Mouse (Mus musculus) bone marrow, adult 2 months (tissue): ENCODE measurements at regions not wholly inside any gene's neighbourhood (a gene's known extent, or its start where the extent isn't known, plus 50 kb on each side); places are given as distances from the start of the nearest gene placed in this dataset.

Experiments
- CTCF ChIP-seq: fragments of 200-500 bp; IDR thresholded peaks from 2 replicates; pipeline ENCODE4 v1.5.1; 2011; ENCODE audit warnings: low read length, control low read depth; ENCODE audit not compliant: control insufficient read depth, insufficient read depth
- POLR2A ChIP-seq: fragments of 200-500 bp; IDR thresholded peaks from 2 replicates; pipeline ENCODE4 v1.6.1; 2011; ENCODE audit warnings: low read depth, mild to moderate bottlenecking, control low read depth, low read length, borderline replicate concordance; ENCODE audit not compliant: control insufficient read depth

- no peak for TF ChIP-seq POLR2A
- TF ChIP-seq CTCF: no peak
Measured at GRCm38 (mm10) chr3:19410938-19411515, 217.4 kb downstream of the 1700064H15Rik start.
